Mouse (Mus musculus): ENCODE measurements around the gene Rab20. TPM values are rescaled to one million over a fixed set of nuclear protein-coding genes. Genes with fewer than 3 reads are reported as not detected.

Rab20 gene
- total RNA-seq, 2 experiments from 2014 or later = 26.9 to 32.1 TPM

DNA sequence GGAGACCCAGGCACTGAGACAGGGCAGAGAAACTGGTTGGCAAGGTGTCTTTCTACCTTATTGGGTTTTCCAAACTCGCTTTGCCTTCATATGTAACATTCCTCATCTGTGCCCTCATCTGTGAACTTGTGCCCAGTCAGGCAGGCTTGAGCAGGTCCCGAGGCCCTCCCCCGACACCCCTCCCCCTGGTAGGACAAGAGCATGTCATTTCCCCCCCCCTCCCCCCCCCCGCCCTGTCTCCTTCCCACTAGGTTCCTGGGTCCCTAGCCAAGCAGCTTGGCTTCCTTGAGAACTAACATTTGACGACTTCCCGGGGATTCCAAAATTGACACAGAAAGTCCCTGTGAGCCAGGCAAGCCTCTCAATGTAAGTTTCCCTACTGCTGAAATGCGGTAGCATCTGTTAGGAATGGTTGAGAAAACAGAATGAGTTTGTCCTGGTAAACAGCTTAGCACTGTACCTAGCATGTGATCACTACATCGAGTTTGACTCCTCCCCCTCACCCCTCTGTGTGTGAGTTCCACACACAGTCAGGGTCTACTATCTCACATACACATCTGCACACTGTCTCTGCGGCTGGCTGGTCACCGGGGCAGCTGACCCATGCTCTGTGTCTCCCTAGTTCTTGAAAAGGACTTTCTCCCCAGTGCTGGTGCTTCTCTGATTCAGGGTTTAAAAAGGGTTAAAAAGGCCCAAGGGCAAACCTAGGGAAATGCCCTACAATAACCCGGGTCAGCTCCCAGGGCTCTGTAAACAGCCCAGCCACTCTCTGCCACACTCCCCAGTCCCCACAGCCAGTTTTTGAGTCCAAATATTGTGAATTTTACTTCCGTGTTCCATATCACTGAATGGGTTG, 20.3 kb downstream of the Rab20 start:
- intact Hi-C loops (cut with DNase I) = no loop called here
- no peak for DNase-seq

- intact Hi-C loops (cut with DNase I) = no loop called here
- DNase-seq = no peak
Measured at GRCm38 (mm10) chr8:11457278-11457677, 21.2 kb downstream of the Rab20 start.

- DNase-seq = no peak
- intact Hi-C loops (cut with DNase I) = no loop called here
Measured at GRCm38 (mm10) chr8:11454228-11454627, 24.3 kb downstream of the Rab20 start.

DNA sequence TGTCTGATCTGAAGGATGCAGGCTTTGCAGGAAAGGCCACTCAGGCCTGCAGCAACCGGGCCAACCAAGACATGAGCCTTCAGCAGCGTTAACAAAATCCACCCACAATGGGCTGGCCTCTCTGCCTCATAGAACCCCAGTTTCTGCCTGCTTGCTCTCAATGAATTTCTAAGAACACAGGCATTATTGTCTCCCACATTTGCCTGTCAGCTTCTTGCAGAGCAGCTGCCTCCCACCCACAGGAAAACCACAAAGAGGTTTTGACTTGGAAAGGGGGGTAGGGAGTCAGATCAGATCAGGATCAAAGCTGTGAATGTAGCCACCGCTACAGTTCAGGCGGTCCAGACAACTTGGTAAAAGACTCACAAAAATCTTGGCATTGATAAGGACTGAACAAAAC, 25.5 kb downstream of the Rab20 start:
- intact Hi-C loops (cut with DNase I) = no loop called here
- DNase-seq = no peak

DNA sequence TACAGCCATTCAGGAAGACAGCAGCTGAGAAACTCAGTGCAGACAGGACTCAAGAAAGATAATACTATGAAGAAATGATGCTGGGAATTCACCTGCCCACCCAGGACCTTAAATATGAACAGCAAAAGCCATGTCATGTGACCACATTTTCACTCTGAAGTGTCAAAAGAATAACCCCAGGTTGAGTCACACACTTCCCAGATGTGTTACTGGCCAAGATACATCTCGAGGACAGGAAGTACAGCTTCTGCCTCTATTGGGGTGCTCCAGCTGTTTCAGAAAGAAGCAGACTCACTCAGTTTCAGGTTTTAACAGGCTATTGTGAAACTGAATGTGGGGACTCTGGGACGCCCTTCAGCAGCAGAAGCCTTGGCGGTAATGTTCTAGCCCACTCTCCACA, 26.0 kb downstream of the Rab20 start:
- intact Hi-C loops (cut with DNase I) = no loop called here
- DNase-seq = no peak

- intact Hi-C loops (cut with DNase I) = no loop called here
Measured at GRCm38 (mm10) chr8:11452152-11452551, 26.4 kb downstream of the Rab20 start.

DNA sequence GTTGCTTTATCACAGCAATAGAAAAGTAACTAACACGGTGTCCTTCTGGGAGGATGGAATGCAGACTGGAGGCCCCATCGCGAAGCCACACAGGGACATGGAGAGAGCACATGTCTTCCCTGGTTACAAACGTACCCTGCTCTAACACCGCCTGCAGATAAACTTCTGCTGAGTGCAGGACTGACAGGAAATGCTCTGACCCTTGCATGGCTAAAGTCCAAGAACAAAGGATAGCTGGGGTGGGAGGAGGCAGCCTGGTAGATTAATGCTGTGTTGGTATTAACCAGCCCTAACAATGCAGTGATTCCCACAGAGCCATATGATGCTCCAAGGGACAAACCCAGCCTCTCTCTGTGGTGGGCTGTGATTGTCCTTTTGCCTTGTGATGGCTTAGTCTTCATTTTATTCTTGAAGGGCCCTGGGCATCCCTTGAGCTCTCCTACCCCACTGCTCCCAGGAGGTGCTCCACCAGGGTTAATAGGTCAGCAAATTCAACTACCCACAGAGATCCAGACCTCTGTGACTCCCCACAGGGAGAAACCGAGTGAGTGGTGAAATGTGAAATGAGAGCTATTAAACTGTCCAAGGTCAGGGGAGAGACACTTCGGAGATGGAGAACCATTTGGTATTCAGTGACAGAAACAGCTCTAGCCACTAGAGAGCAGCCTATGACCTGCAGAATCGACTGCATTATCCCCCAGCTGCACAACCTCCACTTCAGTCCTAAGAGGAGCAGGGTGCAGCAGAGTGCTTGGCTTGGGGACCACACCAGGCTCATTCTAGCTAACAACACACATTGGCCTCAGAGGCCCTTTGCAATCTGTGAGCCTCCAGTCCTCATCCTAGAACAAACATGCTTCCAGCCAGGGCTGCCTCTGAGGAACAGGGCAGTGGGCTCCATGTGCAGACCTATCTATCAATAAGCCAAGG, 28.1 kb downstream of the Rab20 start:
- intact Hi-C loops (cut with DNase I) = loop anchor here (1.0 kb wide), 1 partner anchor 36 kb away; no protein-coding TSS in a partner anchor
- peak in 1 of 2 experiments; percentile 49 for DNase-seq

More at GRCm38 (mm10) chr8:11452152-11452551, 26.4 kb downstream of the Rab20 start:
- no peak for DNase-seq

GRCm38 (mm10) chr8:11447910-11448570, 30.5 kb downstream of the Rab20 start:
- no peak for DNase-seq
- intact Hi-C loops (cut with DNase I) = loop anchor here (5.0 kb wide), 1 partner anchor 254 kb away; the partner anchor contains the start of gene 1700016D06Rik

DNA sequence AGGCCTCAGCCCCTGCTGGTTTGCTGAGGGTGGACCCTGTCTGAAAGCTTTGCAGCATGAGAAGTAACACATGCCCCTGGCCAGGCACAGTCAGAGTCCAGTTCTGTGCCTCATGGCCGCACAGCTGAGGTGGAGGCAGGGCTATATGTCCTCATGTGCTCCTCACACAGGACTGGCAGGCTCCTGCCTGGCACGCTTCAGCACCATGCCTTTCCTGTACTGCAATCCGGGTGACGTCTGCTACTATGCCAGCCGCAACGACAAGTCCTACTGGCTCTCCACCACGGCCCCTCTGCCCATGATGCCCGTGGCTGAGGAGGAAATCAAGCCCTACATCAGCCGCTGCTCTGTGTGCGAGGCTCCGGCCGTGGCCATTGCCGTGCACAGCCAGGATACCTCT, 32.7 kb downstream of the Rab20 start:
- DNase-seq = no peak
- intact Hi-C loops (cut with DNase I) = loop anchor here (5.0 kb wide), 1 partner anchor 257 kb away; the partner anchor contains the start of gene 1700016D06Rik

DNA sequence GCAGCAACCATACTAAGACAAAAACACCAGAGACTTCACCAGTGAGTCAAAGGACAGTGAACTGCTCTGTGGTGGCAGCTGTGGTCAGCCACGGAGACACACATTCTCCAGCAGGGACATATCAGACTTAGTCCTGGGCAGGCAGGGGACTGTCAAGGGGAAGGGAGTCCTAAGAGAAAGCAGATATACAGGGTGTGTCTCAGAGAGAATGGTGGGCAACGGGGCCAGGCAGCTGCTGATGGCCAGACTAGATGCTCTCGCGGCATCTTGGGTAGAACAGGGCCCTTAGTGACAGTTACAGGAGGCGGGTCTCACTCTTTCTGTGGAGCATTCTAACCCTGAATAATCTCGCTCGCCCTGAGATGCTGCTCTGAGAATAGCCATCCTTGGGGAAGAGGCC, 34.3 kb downstream of the Rab20 start:
- intact Hi-C loops (cut with DNase I) = no loop called here
- no peak for DNase-seq

DNA sequence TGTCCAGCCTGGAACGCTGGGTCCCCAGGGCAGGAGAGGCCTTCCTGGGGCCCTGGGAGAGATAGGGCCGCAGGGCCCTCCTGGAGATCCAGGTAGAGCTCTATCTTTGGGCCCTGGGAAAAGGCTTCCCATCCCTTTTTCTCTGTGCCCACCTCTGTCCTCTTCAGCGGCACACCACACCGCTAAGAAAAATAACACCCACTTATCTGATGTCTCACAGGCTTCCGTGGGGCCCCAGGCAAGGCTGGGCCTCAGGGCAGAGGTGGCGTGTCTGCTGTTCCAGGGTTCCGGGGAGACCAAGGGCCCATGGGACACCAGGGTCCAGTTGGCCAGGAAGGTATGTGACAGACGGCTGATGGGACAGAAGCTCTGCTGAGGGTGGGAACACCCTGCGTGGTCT, 34.9 kb downstream of the Rab20 start:
- no peak for DNase-seq
- intact Hi-C loops (cut with DNase I) = no loop called here

DNA sequence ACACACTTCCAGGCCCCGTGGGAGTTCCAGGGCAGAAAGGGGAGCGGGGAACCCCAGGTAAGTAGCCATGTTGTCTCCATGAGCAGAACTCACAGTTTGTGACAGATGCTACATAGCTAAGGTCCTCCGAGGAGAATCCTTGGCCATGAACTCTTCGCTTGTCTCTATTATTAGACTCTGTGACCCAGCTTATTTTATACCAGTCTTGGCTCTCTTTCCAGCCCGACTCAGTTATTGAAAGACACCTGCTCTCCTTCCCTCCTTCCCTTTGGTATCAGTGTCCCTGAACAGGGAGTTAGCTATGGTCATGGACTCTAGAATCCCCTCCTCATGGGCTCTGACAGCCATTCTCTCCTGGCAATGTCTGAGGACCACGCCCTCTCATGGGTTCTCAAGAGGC, 37.2 kb downstream of the Rab20 start:
- intact Hi-C loops (cut with DNase I) = no loop called here
- DNase-seq = no peak

GRCm38 (mm10) chr8:11437862-11438261, 40.6 kb downstream of the Rab20 start:
- intact Hi-C loops (cut with DNase I) = loop anchor here (5.0 kb wide), 1 partner anchor 174 kb away; no protein-coding TSS in a partner anchor
- no peak for DNase-seq

GRCm38 (mm10) chr8:11430688-11431087, 47.8 kb downstream of the Rab20 start:
- no peak for DNase-seq
- intact Hi-C loops (cut with DNase I) = loop anchor here (2.0 kb wide), 1 partner anchor 56 kb away; no protein-coding TSS in a partner anchor

GRCm38 (mm10) chr8:11423091-11423490, 55.4 kb downstream of the Rab20 start:
- intact Hi-C loops (cut with DNase I) = no loop called here
- no peak for DNase-seq

DNA sequence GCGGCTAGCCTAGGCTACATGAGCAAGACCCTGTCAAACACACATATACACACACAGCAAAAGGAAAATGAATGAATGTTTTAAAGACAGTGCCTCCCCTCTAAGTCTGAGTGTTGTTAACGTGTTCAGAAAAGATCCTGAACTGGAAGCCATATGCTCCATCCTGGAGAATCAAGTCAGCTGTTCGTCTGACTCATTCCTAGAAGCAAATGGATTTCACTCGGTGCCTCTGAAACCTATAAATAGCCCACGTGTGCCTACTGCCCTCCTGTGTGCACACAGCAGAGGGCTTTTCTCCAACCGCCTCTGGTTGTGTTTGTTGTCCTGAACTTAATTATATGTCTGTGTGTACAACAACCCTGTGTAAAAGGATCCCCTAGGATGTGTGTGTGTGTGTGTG, 56.5 kb downstream of the Rab20 start:
- intact Hi-C loops (cut with DNase I) = loop anchor here (2.0 kb wide), 2 partner anchors 65 to 169 kb away; no protein-coding TSS in a partner anchor
- no peak for DNase-seq

GRCm38 (mm10) chr8:11421105-11421504, 57.4 kb downstream of the Rab20 start:
- peak; percentile 65 to 75 for DNase-seq
- intact Hi-C loops (cut with DNase I) = loop anchor here (2.0 kb wide), 2 partner anchors 66 to 168 kb away; no protein-coding TSS in a partner anchor

GRCm38 (mm10) chr8:11419645-11420044, 58.9 kb downstream of the Rab20 start:
- DNase-seq = peak; percentile 60 to 66
- intact Hi-C loops (cut with DNase I) = loop anchor here (2.0 kb wide), 3 partner anchors 23 to 167 kb away; no protein-coding TSS in a partner anchor

- intact Hi-C loops (cut with DNase I) = loop anchor here (2.0 kb wide), 1 partner anchor 22 kb away; no protein-coding TSS in a partner anchor
- DNase-seq = peak; percentile 54 to 56
Measured at GRCm38 (mm10) chr8:11419232-11419631, 59.3 kb downstream of the Rab20 start.

DNA sequence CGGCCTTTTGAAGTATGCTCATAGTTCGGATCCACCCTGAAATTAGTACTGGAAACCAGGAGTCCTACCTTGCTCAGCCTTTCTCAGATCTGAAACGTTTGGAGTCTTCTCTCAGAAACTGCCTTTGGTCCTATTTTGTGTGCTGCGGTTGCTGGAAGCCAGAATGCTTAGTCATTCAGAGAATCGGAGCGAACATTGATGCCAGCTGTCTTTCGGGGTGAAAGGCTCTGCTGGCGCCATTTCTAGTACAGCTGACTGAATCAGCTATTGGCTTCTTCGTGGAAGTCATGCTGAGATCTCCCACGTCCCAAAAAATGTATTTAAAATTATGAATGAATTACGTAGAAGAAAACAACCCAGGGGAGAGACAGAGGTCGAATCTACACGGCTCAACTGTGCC, 60.7 kb downstream of the Rab20 start:
- DNase-seq = no peak
- intact Hi-C loops (cut with DNase I) = loop anchor here (2.0 kb wide), 1 partner anchor 21 kb away; no protein-coding TSS in a partner anchor

Measured in heart, postnatal 36 days (tissue).